Mouse (Mus musculus) lung, embryonic 16.5 days (tissue): Measurements from ENCODE around the gene Dcun1d4. TPM values are rescaled to one million over a fixed set of nuclear protein-coding genes. Genes with fewer than 3 reads are reported as not detected.
"Not testable (repeated sequence)": the region's sequence is repeated elsewhere in the genome, so short reads cannot be mapped to it uniquely, and the experiment has no call there.

Experiments used
- ATAC-seq: fragments of 200-750 bp; cut with Nextera tagmentation; 2 replicates; pipeline ENCODE4 v1.8.0; 2017; ENCODE audit warnings: low read depth, mild to moderate bottlenecking, moderate library complexity
- H3K27ac ChIP-seq: fragments of 300-500 bp; sonication (generic); 2 replicates; pipeline ENCODE4 v1.5.1; 2014; ENCODE audit warnings: mild to moderate bottlenecking, control low read depth, low read length
- H3K27me3 ChIP-seq: fragments of 300-500 bp; sonication (generic); 2 replicates; pipeline ENCODE4 v1.6.1; 2014; ENCODE audit warnings: low read depth, low read length, mixed read lengths; ENCODE audit not compliant: control insufficient read depth, insufficient read depth
- H3K36me3 ChIP-seq: fragments of 300-500 bp; sonication (generic); 2 replicates; pipeline ENCODE4 v1.6.1; 2014; ENCODE audit warnings: low read length; ENCODE audit not compliant: control insufficient read depth, insufficient read depth
- H3K4me1 ChIP-seq: fragments of 300-500 bp; sonication (generic); replicated peaks from 2 replicates; pipeline ENCODE4 v1.6.1; 2014; ENCODE audit warnings: low read length, mixed read lengths; ENCODE audit not compliant: control insufficient read depth, insufficient read depth
- H3K4me2 ChIP-seq: fragments of 300-500 bp; sonication (generic); 2 replicates; pipeline ENCODE4 v1.6.1; 2014; ENCODE audit warnings: low read depth, low read length, control low read depth
- H3K4me3 ChIP-seq: fragments of 300-500 bp; sonication (generic); 2 replicates; pipeline ENCODE4 v1.5.1; 2014; ENCODE audit warnings: mild to moderate bottlenecking, low read length, control low read depth
- H3K9ac ChIP-seq: fragments of 300-500 bp; sonication (generic); 2 replicates; pipeline ENCODE4 v1.6.1; 2014; ENCODE audit warnings: low read length, control low read depth
- H3K9me3 ChIP-seq: fragments of 300-500 bp; sonication (generic); 2 replicates; pipeline ENCODE4 v1.6.1; 2016; ENCODE audit warnings: low read length; ENCODE audit not compliant: control insufficient read depth
- WGBS: fragments of 180-500 bp; shearing (Covaris S2); extraction: QIAGEN DNeasy Blood & Tissue Kit; methylation state at CpG from one replicate; pipeline ENCODE4 v1.1.7; 2014; 5-methylcytosine and 5-hydroxymethylcytosine counted together
- polyA plus RNA-seq: library from polyadenylated mRNA; unstranded; fragments of >200 nt; fragmentation: Nextera tagmentation; extraction: Ambion mirVana; gene quantifications from 2 replicates; pipeline ENCODE4 v1.2.1, GENCODE M21; 2015

Gene Dcun1d4
- polyA plus RNA-seq, 1 experiment from 2014 or later = 22.7 TPM

GRCm38 (mm10) chr5:73474412-73475405, 6.1 kb upstream of the Dcun1d4 start:
- no peak overlapping the region for H3K9ac ChIP-seq
- H3K4me3 ChIP-seq = no peak overlapping the region
- H3K4me1 ChIP-seq = no peaks in the 10 kb centered on the region
- H3K27me3 ChIP-seq = no peaks in the 10 kb centered on the region
- no peak overlapping the region for H3K27ac ChIP-seq
- no peaks in the 10 kb centered on the region for H3K36me3 ChIP-seq
- no peak overlapping the region for H3K4me2 ChIP-seq
- peak; percentile 28; the same call in 1 of the 2 replicates for ATAC-seq
- H3K9me3 ChIP-seq = no peaks in the 10 kb centered on the region
- WGBS = 68% methylated on average over 20 of the region's 20 CpGs

- Histone ChIP-seq H3K27me3 (no peaks in the 10 kb centered on the region), H3K9ac (no peak overlapping the region), H3K4me2 (no peak overlapping the region), H3K27ac (no peak overlapping the region), H3K4me3 (no peak overlapping the region), H3K9me3 (no peaks in the 10 kb centered on the region), H3K36me3 (no peaks in the 10 kb centered on the region), H3K4me1 (no peaks in the 10 kb centered on the region)
- ATAC-seq = no peak
- WGBS = 85% methylated on average over 7 of the region's 7 CpGs
Measured at GRCm38 (mm10) chr5:73481401-73481800, 601 bp downstream of the Dcun1d4 start.

- WGBS = 75% methylated on average over 1 of the region's 1 CpGs
- ATAC-seq, H3K4me3 ChIP-seq, H3K27me3 ChIP-seq, H3K36me3 ChIP-seq, H3K9me3 ChIP-seq, H3K4me2 ChIP-seq, H3K27ac ChIP-seq, H3K9ac ChIP-seq, H3K4me1 ChIP-seq: not testable (repeated sequence)
Measured at GRCm38 (mm10) chr5:73482381-73482780, 1.6 kb downstream of the Dcun1d4 start.

DNA sequence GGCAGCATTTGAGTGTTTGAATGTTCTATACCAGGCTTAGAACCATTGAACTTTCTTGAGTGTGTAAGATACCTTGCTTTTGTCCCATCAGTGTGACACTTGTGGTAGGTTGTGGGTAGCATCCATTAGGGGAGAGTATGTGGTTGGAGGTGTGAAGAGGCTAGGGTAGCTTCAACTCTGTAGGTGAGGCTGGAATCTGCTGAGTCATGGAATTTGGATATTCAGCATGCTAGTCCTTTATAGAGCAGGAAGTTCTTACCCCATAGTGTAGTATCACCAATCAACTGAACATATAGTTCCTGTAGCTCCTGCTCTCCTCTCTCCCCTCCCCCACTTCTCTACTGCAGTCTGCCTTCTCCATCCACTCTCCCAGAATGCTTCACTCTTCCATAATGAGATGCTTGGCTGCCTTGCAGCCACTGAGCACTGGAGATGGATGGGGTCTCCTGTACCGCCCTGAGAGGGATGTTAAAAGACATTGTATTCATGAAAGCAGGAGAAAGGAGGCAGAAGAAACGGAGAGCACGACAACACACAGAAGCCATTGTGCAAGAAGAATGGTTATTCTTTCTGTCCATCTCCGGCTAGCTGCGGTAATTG, 3.3 kb downstream of the Dcun1d4 start:
- no peaks in the 10 kb centered on the region for H3K4me1 ChIP-seq
- H3K27me3 ChIP-seq = no peaks in the 10 kb centered on the region
- ATAC-seq = no peak
- no peaks in the 10 kb centered on the region for H3K9me3 ChIP-seq
- H3K9ac ChIP-seq = no peak overlapping the region
- H3K36me3 ChIP-seq = no peaks in the 10 kb centered on the region
- 76% methylated on average over 5 of the region's 5 CpGs for WGBS
- H3K4me2 ChIP-seq = no peak overlapping the region
- H3K4me3 ChIP-seq = no peak overlapping the region
- no peak overlapping the region for H3K27ac ChIP-seq

DNA sequence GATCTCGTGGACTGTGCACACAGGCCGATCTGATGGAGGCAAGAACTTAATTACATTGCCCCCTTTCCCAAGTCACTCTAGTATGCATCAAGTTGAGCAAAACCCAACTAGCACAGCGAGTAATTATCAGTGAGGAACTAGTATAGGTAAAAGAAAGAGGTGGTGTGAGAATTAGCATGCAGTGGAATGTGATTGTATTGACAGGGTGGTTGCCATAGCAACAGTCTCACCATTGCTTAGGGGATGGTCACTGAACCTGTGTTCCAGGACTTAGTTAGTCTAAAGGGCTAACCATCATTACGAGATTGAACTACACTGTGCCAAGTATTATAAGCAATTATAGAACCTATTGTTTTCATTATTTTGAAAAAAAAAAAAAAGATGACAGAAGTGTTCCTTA, 5.7 kb downstream of the Dcun1d4 start:
- ATAC-seq = no peak
- no peak overlapping the region for H3K4me2 ChIP-seq
- no peaks in the 10 kb centered on the region for H3K36me3 ChIP-seq
- no peaks in the 10 kb centered on the region for H3K9me3 ChIP-seq
- 59% methylated on average over 4 of the region's 4 CpGs for WGBS
- peaks cover 7% of the 10 kb centered on the region for H3K4me1 ChIP-seq
- H3K27ac ChIP-seq = no peak overlapping the region
- H3K4me3 ChIP-seq = no peak overlapping the region
- no peaks in the 10 kb centered on the region for H3K27me3 ChIP-seq
- H3K9ac ChIP-seq = no peak overlapping the region

DNA sequence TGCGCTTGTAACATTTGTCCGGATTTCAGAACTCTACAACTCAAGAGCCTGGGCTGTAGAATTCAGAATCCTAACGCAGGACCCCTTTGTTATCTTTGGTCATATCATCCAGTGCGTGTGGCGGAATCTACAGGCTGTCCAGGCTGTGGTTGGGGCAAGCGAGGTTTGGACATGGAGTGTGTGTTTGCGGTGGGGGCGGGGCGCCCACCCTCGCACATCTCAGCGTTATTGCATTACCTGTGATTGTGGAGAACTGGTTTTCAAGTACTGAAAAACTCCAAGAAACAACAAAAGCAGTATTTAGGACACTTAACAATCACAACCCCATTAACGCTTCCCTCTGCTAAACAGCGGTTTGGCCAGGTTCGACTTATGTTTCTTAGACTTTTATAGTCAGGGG, 9.1 kb downstream of the Dcun1d4 start:
- Histone ChIP-seq H3K9ac (peak overlapping the region; percentile 68), H3K27ac (peak overlapping the region; percentile 75), H3K27me3 (no peaks in the 10 kb centered on the region), H3K9me3 (no peaks in the 10 kb centered on the region), H3K4me1 (peaks cover 12% of the 10 kb centered on the region), H3K4me2 (peak overlapping the region; percentile 95), H3K4me3 (peak overlapping the region; percentile 94), H3K36me3 (no peaks in the 10 kb centered on the region)
- no peak for ATAC-seq
- WGBS = 4% methylated on average over 14 of the region's 14 CpGs

- Histone ChIP-seq H3K4me3 (peak overlapping the region; percentile 94), H3K4me1 (peaks cover 12% of the 10 kb centered on the region), H3K9ac (peak overlapping the region; percentile 77), H3K4me2 (peak overlapping the region; percentile 96), H3K27me3 (no peaks in the 10 kb centered on the region), H3K36me3 (no peaks in the 10 kb centered on the region), H3K9me3 (no peaks in the 10 kb centered on the region), H3K27ac (peak overlapping the region; percentile 94)
- peak; percentile 98 for ATAC-seq
- 0% methylated on average over 35 of the region's 37 CpGs for WGBS
Measured at GRCm38 (mm10) chr5:73490596-73491073, 9.8 kb downstream of the Dcun1d4 start.

DNA sequence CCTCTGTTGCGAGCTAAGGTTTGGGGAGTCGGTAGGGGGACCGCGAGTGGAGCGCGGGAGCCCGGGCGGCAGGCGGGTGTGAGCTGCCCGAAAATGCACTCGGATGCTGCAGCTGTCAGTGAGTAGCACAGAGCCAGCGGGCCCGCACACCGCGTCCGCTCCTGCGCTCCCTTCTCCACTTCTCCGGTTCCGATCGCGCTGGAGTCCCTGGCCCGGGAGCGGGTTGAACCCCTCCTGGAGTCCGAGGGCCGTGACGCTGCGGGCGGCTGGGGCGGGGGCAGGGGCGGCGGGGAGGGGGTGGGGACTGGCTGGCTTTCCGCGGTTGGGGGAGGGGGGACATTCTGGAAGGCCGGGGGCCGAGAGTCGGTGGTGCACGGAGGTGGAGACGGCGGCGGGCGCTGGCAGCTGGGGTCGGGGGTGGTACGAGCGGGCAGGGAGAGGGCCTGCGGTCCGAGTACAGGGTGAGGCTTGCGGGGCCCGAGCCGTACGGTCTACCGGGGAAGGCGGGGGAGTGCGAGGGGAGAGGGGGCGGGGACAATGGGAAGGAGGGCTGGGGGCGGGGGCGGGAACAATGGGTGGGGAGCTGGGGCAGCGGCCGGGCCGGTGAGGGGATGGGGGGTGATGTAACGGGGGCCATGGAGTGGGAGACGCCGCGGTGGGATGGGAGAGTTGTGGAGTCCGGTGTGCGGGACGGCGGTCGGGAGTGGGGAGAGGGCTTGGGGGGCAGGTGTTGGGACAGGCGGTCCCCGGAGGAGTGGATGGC, 10.5 kb downstream of the Dcun1d4 start:
- peak overlapping the region; percentile 96 for H3K4me2 ChIP-seq
- H3K27ac ChIP-seq = peak overlapping the region; percentile 94
- H3K36me3 ChIP-seq = no peaks in the 10 kb centered on the region
- peaks cover 12% of the 10 kb centered on the region for H3K4me1 ChIP-seq
- peak overlapping the region; percentile 77 for H3K9ac ChIP-seq
- no peaks in the 10 kb centered on the region for H3K27me3 ChIP-seq
- no peaks in the 10 kb centered on the region for H3K9me3 ChIP-seq
- WGBS = under 1% methylated on average over 53 of the region's 70 CpGs
- peak overlapping the region; percentile 94 for H3K4me3 ChIP-seq
- peak; percentile 34 for ATAC-seq
